Mouse (Mus musculus) olfactory bulb, adult 2 months (tissue): ENCODE measurements around the gene Hist1h2br.

Experiments
- CTCF ChIP-seq: fragments of 200-500 bp; IDR thresholded peaks from 2 replicates; pipeline ENCODE4 v1.5.1; 2012; ENCODE audit warnings: low read depth, mild to moderate bottlenecking, low read length, moderate library complexity; ENCODE audit not compliant: insufficient read depth
- POLR2A ChIP-seq: fragments of 200-500 bp; IDR thresholded peaks from 2 replicates; pipeline ENCODE4 v1.6.1; 2012; ENCODE audit warnings: mild to moderate bottlenecking, low read depth, low read length, moderate library complexity; ENCODE audit not compliant: insufficient read depth

DNA sequence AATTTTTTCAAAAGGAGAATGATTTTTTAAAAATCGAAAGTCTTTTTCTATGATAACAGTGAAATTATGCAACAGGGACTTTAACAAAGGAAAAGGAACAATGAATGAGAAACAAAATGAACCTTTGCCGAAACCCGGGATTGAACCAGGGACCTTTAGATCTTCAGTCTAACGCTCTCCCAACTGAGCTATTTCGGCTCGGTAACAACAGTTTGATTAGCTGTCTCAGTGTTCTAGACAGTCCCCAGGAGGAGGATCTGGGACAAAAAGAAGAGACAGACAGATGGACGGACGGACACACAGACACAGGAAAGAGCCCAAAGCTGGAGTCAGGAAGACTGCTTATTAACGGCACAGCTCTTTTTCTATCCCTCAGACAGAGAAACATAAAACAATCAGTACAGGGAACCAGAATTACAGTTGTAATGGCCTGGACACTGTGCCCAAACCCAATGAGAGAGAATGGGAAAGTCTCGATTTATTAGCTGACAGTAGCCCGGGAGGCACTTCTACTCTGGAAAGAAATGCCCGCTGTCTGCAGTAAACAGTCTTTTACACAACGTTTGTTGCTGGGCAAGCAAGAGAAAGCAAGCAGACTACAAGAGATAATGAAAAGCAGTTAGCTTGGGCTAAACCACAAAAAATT, 49.3 kb downstream of the Hist1h2br start:
- TF ChIP-seq CTCF: no peak
- TF ChIP-seq POLR2A: no peak
